ENCODE assay signal across 8 mouse cellular contexts in the genomic region with DNA sequence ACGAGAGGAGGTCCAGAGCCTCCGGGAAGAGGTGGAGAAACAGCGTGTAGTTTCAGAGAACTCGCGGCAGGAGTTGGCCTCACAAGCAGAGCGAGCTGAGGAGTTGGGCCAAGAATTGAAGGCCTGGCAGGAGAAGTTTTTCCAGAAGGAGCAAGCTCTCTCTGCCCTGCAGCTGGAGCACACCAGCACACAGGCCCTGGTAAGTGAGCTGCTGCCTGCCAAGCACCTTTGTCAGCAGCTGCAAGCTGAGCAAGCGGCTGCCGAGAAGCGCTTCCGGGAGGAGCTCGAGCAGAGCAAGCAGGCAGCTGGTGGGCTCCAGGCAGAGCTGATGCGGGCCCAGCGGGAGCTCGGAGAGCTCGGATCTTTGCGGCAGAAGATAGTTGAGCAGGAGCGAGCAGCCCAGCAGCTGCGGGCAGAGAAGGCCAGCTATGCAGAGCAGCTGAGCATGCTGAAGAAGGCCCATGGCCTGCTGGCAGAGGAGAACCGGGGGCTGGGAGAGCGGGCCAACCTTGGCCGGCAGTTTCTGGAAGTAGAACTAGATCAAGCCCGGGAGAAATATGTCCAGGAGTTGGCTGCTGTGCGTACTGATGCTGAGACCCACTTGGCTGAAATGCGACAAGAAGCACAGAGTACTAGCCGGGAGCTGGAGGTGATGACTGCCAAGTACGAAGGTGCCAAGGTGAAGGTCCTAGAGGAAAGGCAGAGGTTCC. TPM values are rescaled to one million over a fixed set of nuclear protein-coding genes. Genes with fewer than 3 reads are reported as not detected.
A peak's percentile ranks its signal among the peaks of the same experiment; 100 is the strongest.
DNase-seq lines count a peak whose midpoint lies in the region; ATAC-seq and TF ChIP-seq lines count a peak whose summit lies in the region.

No protein-coding gene starts in this region.

- no peaks in the 10 kb centered on the region for H3K9me3 ChIP-seq in limb, embryonic 13.5 days
- no peaks in the 10 kb centered on the region for H3K9me3 ChIP-seq in limb, embryonic 10.5 days (replicated peaks)
- no peaks in the 10 kb centered on the region for H3K9me3 ChIP-seq in forebrain, embryonic 13.5 days (replicated peaks)

- peak; percentile 44 for DNase-seq in adrenal gland, adult 2 months
- DNase-seq in adrenal gland, postnatal 4 days (ENCODE audit: low spot score in 2 of 2): no peak
- no peak for DNase-seq in limb, embryonic 10.5 days (ENCODE audit: low spot score)
- peak; percentile 84 for DNase-seq in gastrocnemius, adult 2 months
- DNase-seq in lung, postnatal 36 days: peak; percentile 44
- DNase-seq in kidney, adult 9 months: no peak

- TF ChIP-seq CTCF in gastrocnemius, adult 2 months (IDR thresholded peaks at IDR 0.05): no peak

- intact Hi-C loops in gastrocnemius, adult 2 months (cut with DNase I): no loop called here

- H3K36me3 ChIP-seq in limb, embryonic 13.5 days: peaks cover 95% of the 10 kb centered on the region
- H3K36me3 ChIP-seq in limb, embryonic 10.5 days: peaks cover 100% of the 10 kb centered on the region
- peaks cover 91% of the 10 kb centered on the region for H3K36me3 ChIP-seq in forebrain, embryonic 13.5 days (ENCODE audit: poor library complexity, severe bottlenecking)

- H3K4me1 ChIP-seq in limb, embryonic 13.5 days: no peaks in the 10 kb centered on the region
- H3K4me1 ChIP-seq in limb, embryonic 10.5 days: no peaks in the 10 kb centered on the region
- no peaks in the 10 kb centered on the region for H3K4me1 ChIP-seq in forebrain, embryonic 13.5 days

- no peak overlapping the region for H3K9ac ChIP-seq in limb, embryonic 13.5 days
- H3K9ac ChIP-seq in forebrain, embryonic 13.5 days: no peak overlapping the region

- WGBS in limb, embryonic 13.5 days: 90% methylated on average over 26 of the region's 26 CpGs
- WGBS in limb, embryonic 10.5 days: 94% methylated on average over 26 of the region's 26 CpGs
- WGBS in forebrain, embryonic 13.5 days: 89% methylated on average over 26 of the region's 26 CpGs

- no peak overlapping the region for H3K4me2 ChIP-seq in limb, embryonic 13.5 days (replicated peaks)
- no peak overlapping the region for H3K4me2 ChIP-seq in forebrain, embryonic 13.5 days

- H3K27me3 ChIP-seq in limb, embryonic 13.5 days: no peaks in the 10 kb centered on the region
- H3K27me3 ChIP-seq in limb, embryonic 10.5 days (ENCODE audit: low read depth, poor library complexity, severe bottlenecking): no peaks in the 10 kb centered on the region
- no peaks in the 10 kb centered on the region for H3K27me3 ChIP-seq in forebrain, embryonic 13.5 days

- H3K4me3 ChIP-seq in limb, embryonic 13.5 days: no peak overlapping the region
- no peak overlapping the region for H3K4me3 ChIP-seq in limb, embryonic 10.5 days
- H3K4me3 ChIP-seq in gastrocnemius, adult 2 months: peak overlapping the region; percentile 40
- H3K4me3 ChIP-seq in forebrain, embryonic 13.5 days: no peak overlapping the region

- H3K27ac ChIP-seq in limb, embryonic 13.5 days: peak overlapping the region; percentile 72; the same call in 1 of the 2 replicates
- H3K27ac ChIP-seq in limb, embryonic 10.5 days: no peak overlapping the region
- H3K27ac ChIP-seq in gastrocnemius, adult 2 months: peak overlapping the region; percentile 69
- no peak overlapping the region for H3K27ac ChIP-seq in forebrain, embryonic 13.5 days

- ATAC-seq in limb, embryonic 13.5 days (ENCODE audit: low FRiP score, low read depth): peak; percentile 52; the same call in 1 of the 2 replicates
- no peak for ATAC-seq in forebrain, embryonic 13.5 days

RNA-seq across cellular contexts. Expression of gene Il18bp, which starts 17.4 kb away (rescaled TPM):
- total RNA-seq in adrenal gland, adult 2 months (2021): 10 to 100 TPM in 1 of 2 experiments, 1 to 10 TPM in 1; 6.1 to 22.2 TPM
- 15.5 and 18.2 TPM in 2 replicates for polyA plus RNA-seq in adrenal gland, adult 2 months (2012; rRNA removed)
- 10 to 100 TPM; 11.5 to 11.6 TPM for total RNA-seq in adrenal gland, postnatal 4 days (2021)
- polyA plus RNA-seq in limb, embryonic 13.5 days (2015; fragmentation: Nextera tagmentation; extraction: Ambion mirVana): 3.6 and 3.9 TPM in 2 replicates
- polyA plus RNA-seq in limb, embryonic 10.5 days (2016; fragmentation: Nextera tagmentation; extraction: Ambion mirVana): 2.3 and 3.4 TPM in 2 replicates
- total RNA-seq in gastrocnemius, adult 2 months (2021): 1 to 10 TPM; 1.9 to 2.3 TPM
- 4.5 and 4.6 TPM in 2 replicates for polyA plus RNA-seq in forebrain, embryonic 13.5 days (2015; fragmentation: Nextera tagmentation; extraction: Ambion mirVana)

Comparison
In these comparisons a context has a peak if more than half of its experiments do, and no peak if none do; other contexts are left out.
1. DNase-seq: peak in adrenal gland, adult 2 months (single experiment), gastrocnemius, adult 2 months (single experiment) and lung, postnatal 36 days (single experiment); none in adrenal gland, postnatal 4 days (0 of 2), limb, embryonic 10.5 days (single experiment) and kidney, adult 9 months (single experiment).
2. H3K27ac ChIP-seq: peak in limb, embryonic 13.5 days (single experiment) and gastrocnemius, adult 2 months (single experiment); none in limb, embryonic 10.5 days (single experiment) and forebrain, embryonic 13.5 days (single experiment).